Mouse (Mus musculus) frontal cortex, postnatal 10 days (tissue): ENCODE data around the gene Rimklb.
"Not testable (repeated sequence)": the region's sequence is repeated elsewhere in the genome, so short reads cannot be mapped to it uniquely, and the experiment has no call there.

ENCODE experiments used
- DNase-seq, 2 experiments: peaks; one replicate each; pipeline ENCODE4 v3.0.0; 2022; ENCODE audit warnings: low spot score in 2 of 2, mixed read lengths in 1 of 2

Gene Rimklb

GRCm38 (mm10) chr6:122498661-122499060, at the start of gene Rimklb:
TSS of gene Rimklb (minus strand) at chr6:122498761.
- DNase-seq = no peak

- DNase-seq = no peak
Measured at GRCm38 (mm10) chr6:122545948-122546347, 47.4 kb upstream of the Rimklb start.

- DNase-seq = no peak
Measured at GRCm38 (mm10) chr6:122545289-122545882, 46.8 kb upstream of the Rimklb start.

GRCm38 (mm10) chr6:122544672-122545071, 46.1 kb upstream of the Rimklb start:
- DNase-seq = no peak

- DNase-seq = no peak
Measured at GRCm38 (mm10) chr6:122543574-122543973, 45.0 kb upstream of the Rimklb start.

GRCm38 (mm10) chr6:122542459-122542858, 43.9 kb upstream of the Rimklb start:
- DNase-seq = not testable (repeated sequence)

GRCm38 (mm10) chr6:122539564-122539963, 41.0 kb upstream of the Rimklb start:
- no peak for DNase-seq

GRCm38 (mm10) chr6:122534032-122534431, 35.5 kb upstream of the Rimklb start:
- DNase-seq = no peak

GRCm38 (mm10) chr6:122532883-122533302, 34.3 kb upstream of the Rimklb start:
- no peak for DNase-seq

GRCm38 (mm10) chr6:122531466-122532174, 33.1 kb upstream of the Rimklb start:
- DNase-seq = no peak

- DNase-seq = no peak
Measured at GRCm38 (mm10) chr6:122528136-122528535, 29.6 kb upstream of the Rimklb start.

GRCm38 (mm10) chr6:122527596-122527995, 29.0 kb upstream of the Rimklb start:
- DNase-seq = no peak

- no peak for DNase-seq
Measured at GRCm38 (mm10) chr6:122523289-122523688, 24.7 kb upstream of the Rimklb start.

GRCm38 (mm10) chr6:122522595-122522994, 24.0 kb upstream of the Rimklb start:
- DNase-seq = no peak

GRCm38 (mm10) chr6:122519384-122519783, 20.8 kb upstream of the Rimklb start:
- no peak for DNase-seq

- DNase-seq = no peak
Measured at GRCm38 (mm10) chr6:122517668-122518067, 19.1 kb upstream of the Rimklb start.

GRCm38 (mm10) chr6:122515762-122516161, 17.2 kb upstream of the Rimklb start:
- DNase-seq = not testable (repeated sequence)

GRCm38 (mm10) chr6:122514312-122514711, 15.8 kb upstream of the Rimklb start:
- no peak for DNase-seq

GRCm38 (mm10) chr6:122512914-122513878, 14.6 kb upstream of the Rimklb start:
- DNase-seq = no peak

- DNase-seq = no peak
Measured at GRCm38 (mm10) chr6:122508494-122508893, 9.9 kb upstream of the Rimklb start.

- no peak for DNase-seq
Measured at GRCm38 (mm10) chr6:122505545-122505944, 7.0 kb upstream of the Rimklb start, which contains the start of gene Mfap5. TSS of gene Mfap5 (plus strand) at chr6:122505845.

GRCm38 (mm10) chr6:122505041-122505440, 6.5 kb upstream of the Rimklb start:
- DNase-seq = no peak
